Mouse (Mus musculus) liver, embryonic 14.5 days (tissue): ENCODE data around the gene Gadl1. TPM values are rescaled to one million over a fixed set of nuclear protein-coding genes. Genes with fewer than 3 reads are reported as not detected.

Experiments
- ATAC-seq: fragments of 200-750 bp; cut with Nextera tagmentation; 2 replicates; pipeline ENCODE4 v1.8.0; 2017; ENCODE audit warnings: moderate number of reproducible peaks, mild to moderate bottlenecking, moderate library complexity; ENCODE audit not compliant: insufficient read depth
- DNase-seq, 3 experiments: peaks; one replicate each; pipeline ENCODE4 v3.0.0-alpha.2; 2012 to 2013; ENCODE audit warnings: low read depth in 3 of 3, low spot score in 3 of 3
- H3K27ac ChIP-seq: fragments of 300-500 bp; sonication (generic); 2 replicates; pipeline ENCODE4 v1.5.1; 2014; ENCODE audit warnings: moderate library complexity, mild to moderate bottlenecking, control low read depth, inconsistent platforms
- H3K27me3 ChIP-seq: fragments of 300-500 bp; sonication (generic); 2 replicates; pipeline ENCODE4 v1.6.1; 2014; ENCODE audit warnings: mild to moderate bottlenecking, low read length, moderate library complexity; ENCODE audit not compliant: control insufficient read depth, insufficient read depth
- H3K36me3 ChIP-seq: fragments of 300-500 bp; sonication (generic); replicated peaks from 2 replicates; pipeline ENCODE4 v1.6.1; 2014; ENCODE audit warnings: low read depth; ENCODE audit not compliant: control insufficient read depth, insufficient read depth
- H3K4me1 ChIP-seq, 2 experiments: fragments of 200-500 bp in 1 of 2; fragments of 300-500 bp in 1 of 2; sonication (generic) in 1 of 2; replicated peaks; 2 replicates each; pipeline ENCODE4 v1.6.1; 2012 to 2014; ENCODE audit warnings: antibody characterized with exemption in 1 of 2, inconsistent platforms in 1 of 2, low read length in 1 of 2; ENCODE audit not compliant: control insufficient read depth in 2 of 2, insufficient read depth in 2 of 2
- H3K4me2 ChIP-seq: fragments of 300-500 bp; sonication (generic); 2 replicates; pipeline ENCODE4 v1.6.1; 2014; ENCODE audit warnings: low read depth, mild to moderate bottlenecking, control low read depth, moderate library complexity
- H3K4me3 ChIP-seq, 2 experiments: fragments of 200-500 bp in 1 of 2; fragments of 300-500 bp in 1 of 2; sonication (generic) in 1 of 2; 2 replicates each; pipeline ENCODE4 v1.5.1; 2012 to 2014; ENCODE audit warnings: low read depth in 2 of 2, low read length in 2 of 2, mild to moderate bottlenecking in 2 of 2, control low read depth in 1 of 2, inconsistent platforms in 1 of 2, moderate library complexity in 1 of 2; ENCODE audit not compliant: insufficient read depth in 1 of 2
- H3K9ac ChIP-seq: fragments of 300-500 bp; sonication (generic); replicated peaks from 2 replicates; pipeline ENCODE4 v1.6.1; 2014; ENCODE audit warnings: mild to moderate bottlenecking, control low read depth, moderate library complexity
- H3K9me3 ChIP-seq: fragments of 300-500 bp; sonication (generic); 2 replicates; pipeline ENCODE4 v1.6.1; 2016; ENCODE audit warnings: low read length, mixed read lengths; ENCODE audit not compliant: control insufficient read depth
- CTCF ChIP-seq: IDR thresholded peaks from 2 replicates; pipeline ENCODE4 v1.5.1; 2016; ENCODE audit warnings: antibody characterized with exemption, low read depth, control low read depth
- EP300 ChIP-seq: IDR thresholded peaks from 2 replicates; pipeline ENCODE4 v1.6.1; 2016; ENCODE audit warnings: antibody characterized with exemption, low read depth
- WGBS: fragments of 180-500 bp; shearing (Covaris S2); extraction: QIAGEN DNeasy Blood & Tissue Kit; methylation state at CpG from one replicate; pipeline ENCODE4 v1.1.7; 2014; ENCODE audit not compliant: insufficient replicate concordance; 5-methylcytosine and 5-hydroxymethylcytosine counted together
- polyA plus RNA-seq, 2 experiments: library from polyadenylated mRNA; depleted of rRNA in 1 of 2; stranded (reverse) in 1 of 2; unstranded in 1 of 2; fragments of >200 nt; fragmentation: Nextera tagmentation in 1 of 2; extraction: Ambion mirVana in 1 of 2; gene quantifications; 2 replicates each; pipeline versions ENCODE4 v1.2.1 to v1.2.3; 2012 to 2014

Gadl1 gene
- polyA plus RNA-seq, 2 experiments: 0.23 TPM; not detected in 1

- H3K9me3 ChIP-seq: no peaks in the 10 kb centered on the region
- H3K9ac ChIP-seq: no peak overlapping the region
- DNase-seq (no peak), ATAC-seq (no peak)
- H3K4me1 ChIP-seq: peaks cover 4 to 13% of the 10 kb centered on the region in 2 experiments; a peak in 2 of 4 replicates
- WGBS: 32% methylated on average over 4 of the region's 4 CpGs
- TF ChIP-seq EP300 (no peak), CTCF (no peak)
- no peak overlapping the region for H3K4me2 ChIP-seq
- H3K27me3 ChIP-seq: no peaks in the 10 kb centered on the region
- peaks cover 2% of the 10 kb centered on the region for H3K36me3 ChIP-seq
- H3K4me3 ChIP-seq: no peak overlapping the region
- no peak overlapping the region for H3K27ac ChIP-seq
These were observed 205.1 kb downstream of the Gadl1 start for GRCm38 (mm10) chr9:116114339-116114738.

GRCm38 (mm10) chr9:116115875-116116274, 206.6 kb downstream of the Gadl1 start:
- ATAC-seq: no peak
- Histone ChIP-seq H3K9ac (no peak overlapping the region), H3K27me3 (no peaks in the 10 kb centered on the region), H3K4me3 (no peak overlapping the region), H3K27ac (no peak overlapping the region), H3K36me3 (no peaks in the 10 kb centered on the region), H3K9me3 (no peaks in the 10 kb centered on the region), H3K4me2 (no peak overlapping the region), H3K4me1 (peaks cover 4 to 12% of the 10 kb centered on the region in 2 experiments; a peak in 2 of 4 replicates)
- WGBS: 68% methylated on average over 7 of the region's 7 CpGs
- TF ChIP-seq CTCF (no peak), EP300 (no peak)
- DNase-seq: no peak

- H3K9ac ChIP-seq: no peak overlapping the region
- TF ChIP-seq CTCF (no peak), EP300 (no peak)
- 75% methylated on average over 8 of the region's 8 CpGs for WGBS
- DNase-seq (no peak), ATAC-seq (no peak)
- no peaks in the 10 kb centered on the region for H3K9me3 ChIP-seq
- H3K4me2 ChIP-seq: no peak overlapping the region
- 0 out of 4 replicates have a peak, but pooled peaks cover 0 to 2% of the 10 kb centered on the region in 2 experiments for H3K4me1 ChIP-seq
- no peak overlapping the region for H3K27ac ChIP-seq
- no peak overlapping the region for H3K4me3 ChIP-seq
- no peaks in the 10 kb centered on the region for H3K36me3 ChIP-seq
- H3K27me3 ChIP-seq: no peaks in the 10 kb centered on the region
These were observed 209.1 kb downstream of the Gadl1 start for GRCm38 (mm10) chr9:116118332-116118872.

- H3K4me1 ChIP-seq: 0 out of 4 replicates have a peak, but pooled peaks cover 0 to 2% of the 10 kb centered on the region in 2 experiments
- no peaks in the 10 kb centered on the region for H3K9me3 ChIP-seq
- no peak overlapping the region for H3K27ac ChIP-seq
- no peak for DNase-seq
- H3K36me3 ChIP-seq: no peaks in the 10 kb centered on the region
- 62% methylated on average over 7 of the region's 7 CpGs for WGBS
- no peak overlapping the region for H3K4me3 ChIP-seq
- H3K27me3 ChIP-seq: no peaks in the 10 kb centered on the region
- no peak overlapping the region for H3K4me2 ChIP-seq
- no peak for ATAC-seq
- TF ChIP-seq CTCF (no peak), EP300 (no peak)
- H3K9ac ChIP-seq: no peak overlapping the region
These were observed 210.7 kb downstream of the Gadl1 start for GRCm38 (mm10) chr9:116119990-116120389.

GRCm38 (mm10) chr9:116121472-116121871, 212.2 kb downstream of the Gadl1 start:
- TF ChIP-seq EP300 (no peak), CTCF (no peak)
- ATAC-seq: no peak
- Histone ChIP-seq H3K27me3 (no peaks in the 10 kb centered on the region), H3K4me1 (0 out of 4 replicates have a peak, but pooled peaks cover 0 to 2% of the 10 kb centered on the region in 2 experiments), H3K9me3 (no peaks in the 10 kb centered on the region), H3K4me2 (no peak overlapping the region), H3K9ac (no peak overlapping the region), H3K27ac (no peak overlapping the region), H3K36me3 (no peaks in the 10 kb centered on the region), H3K4me3 (no peak overlapping the region)
- WGBS: 73% methylated on average over 7 of the region's 7 CpGs
- DNase-seq: no peak
